Mouse (Mus musculus) 3T3-L1 (cell line): ENCODE data around the gene Tbx10.
"Not testable (repeated sequence)": the region's sequence is repeated elsewhere in the genome, so short reads cannot be mapped to it uniquely, and the experiment has no call there.

Experiments used
- DNase-seq: peaks from one replicate; pipeline ENCODE4 v3.0.0-alpha.2; 2015; ENCODE audit warnings: low read depth, low spot score

Gene Tbx10

DNA sequence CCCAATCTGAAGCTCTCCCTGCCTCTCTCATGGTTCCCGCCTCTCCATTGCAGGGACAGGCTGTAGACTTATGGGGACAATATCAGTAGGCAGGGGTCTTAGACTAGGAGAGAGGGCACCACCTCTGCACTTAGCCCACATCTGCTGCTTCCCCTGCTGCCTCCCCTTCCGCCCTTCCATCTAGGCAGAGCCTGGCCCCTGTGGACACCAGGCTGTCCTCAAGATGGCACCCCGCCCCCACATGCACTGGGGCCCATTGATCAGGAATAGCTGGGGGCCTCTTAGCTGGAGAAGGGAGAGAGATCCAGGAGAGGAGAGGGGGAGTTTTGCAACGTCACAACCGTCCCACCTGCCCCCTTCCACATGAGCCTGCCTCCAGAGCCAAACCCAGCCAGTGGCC lies at the start of gene Tbx10:
Gene Tbx10, plus strand, starts transcription at position 337 of the 400 bp plus-strand sequence.
- DNase-seq, result no peak

GRCm38 (mm10) chr19:3942986-3943735 lies 49.4 kb upstream of the Tbx10 start:
- DNase-seq, result no peak

DNA sequence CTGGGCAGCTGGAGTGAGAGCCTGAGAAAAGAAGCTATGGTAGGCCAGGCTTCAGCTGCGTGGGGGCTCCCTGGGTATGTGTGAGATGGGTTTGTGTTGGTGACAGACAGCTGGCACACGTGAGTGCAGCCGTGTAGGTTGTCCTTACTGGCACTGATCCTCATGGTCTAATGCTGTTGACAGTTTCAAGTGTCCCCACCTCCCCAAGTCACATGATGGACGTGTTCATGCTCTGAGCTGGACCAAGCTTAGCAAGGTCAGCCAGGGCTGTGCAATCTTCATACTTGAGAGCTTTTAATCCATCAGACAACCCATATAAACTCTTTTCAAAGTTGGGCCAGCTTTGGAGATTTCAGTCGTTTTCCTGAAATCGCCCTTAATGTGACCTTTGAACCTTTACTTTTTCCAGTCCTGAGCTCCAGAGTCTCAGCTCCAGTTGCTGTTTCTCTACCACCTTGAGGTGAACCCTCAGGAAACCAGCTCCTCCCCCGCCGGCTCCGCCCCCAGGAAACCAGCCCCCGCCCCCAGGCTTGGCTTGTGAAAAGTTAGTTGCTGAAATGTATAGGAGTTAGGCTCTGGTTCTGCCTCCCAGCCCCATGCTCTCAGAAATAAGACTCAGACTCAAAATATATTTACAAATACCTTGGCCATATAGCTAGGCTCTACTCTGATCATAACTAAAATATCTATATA lies 46.5 kb upstream of the Tbx10 start:
- no peak for DNase-seq

DNA sequence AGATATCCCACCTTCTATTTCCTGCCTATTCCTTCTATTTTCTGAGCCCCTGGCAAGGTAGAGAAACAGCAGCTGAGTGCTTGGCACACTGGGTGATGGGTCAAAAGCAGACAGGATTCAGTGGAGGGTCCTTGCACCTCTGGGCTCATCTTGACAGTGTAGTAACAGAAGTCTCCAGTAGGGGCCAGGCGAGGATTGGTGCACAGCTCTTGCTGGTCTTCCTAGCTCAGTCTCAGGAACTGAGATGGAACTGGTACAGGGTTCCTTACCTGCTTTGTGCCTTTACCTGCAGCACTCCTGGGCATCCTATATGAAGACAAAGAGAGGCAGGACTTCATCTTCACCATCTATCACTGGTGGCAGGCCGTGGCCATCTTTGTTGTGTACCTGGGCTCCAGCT lies 45.8 kb upstream of the Tbx10 start:
- DNase-seq, result peak; percentile 84

DNA sequence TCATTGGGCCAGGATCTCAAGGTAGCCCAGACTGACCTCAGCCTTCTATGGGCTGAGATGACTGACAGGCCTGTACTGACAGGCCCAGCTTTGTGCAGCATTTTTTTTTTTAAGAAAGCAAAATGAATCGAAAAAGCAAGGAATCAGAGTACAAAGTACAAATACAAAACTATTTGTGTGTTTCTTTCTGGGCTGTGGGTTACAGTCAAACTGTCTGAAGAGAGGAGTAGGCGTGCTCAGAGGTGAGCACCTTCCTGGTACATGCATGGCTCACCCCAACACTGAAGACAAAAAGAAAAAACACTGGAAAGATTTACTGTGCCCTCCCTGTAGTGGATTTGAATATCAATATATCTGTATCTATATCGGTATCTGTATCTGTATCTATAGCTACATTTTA lies 44.7 kb upstream of the Tbx10 start:
- no peak for DNase-seq

DNA sequence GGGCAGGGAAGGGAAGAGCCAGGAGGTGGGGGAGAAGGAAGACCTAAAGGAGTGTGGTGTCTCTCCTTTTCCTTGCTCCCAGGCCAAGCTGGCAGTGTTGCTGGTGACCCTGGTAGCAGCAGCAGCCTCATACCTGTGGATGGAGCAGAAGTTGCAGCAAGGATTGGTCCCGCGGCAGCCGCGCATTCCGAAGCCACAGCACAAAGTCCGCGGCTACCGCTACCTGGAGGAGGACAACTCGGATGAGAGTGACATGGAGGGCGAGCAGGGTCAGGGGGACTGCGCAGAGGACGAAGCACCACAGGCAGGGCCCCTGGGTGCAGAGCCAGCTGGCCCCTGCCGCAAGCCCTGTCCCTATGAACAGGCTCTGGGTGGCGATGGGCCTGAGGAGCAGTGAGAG lies 44.0 kb upstream of the Tbx10 start:
- DNase-seq, result no peak

DNA sequence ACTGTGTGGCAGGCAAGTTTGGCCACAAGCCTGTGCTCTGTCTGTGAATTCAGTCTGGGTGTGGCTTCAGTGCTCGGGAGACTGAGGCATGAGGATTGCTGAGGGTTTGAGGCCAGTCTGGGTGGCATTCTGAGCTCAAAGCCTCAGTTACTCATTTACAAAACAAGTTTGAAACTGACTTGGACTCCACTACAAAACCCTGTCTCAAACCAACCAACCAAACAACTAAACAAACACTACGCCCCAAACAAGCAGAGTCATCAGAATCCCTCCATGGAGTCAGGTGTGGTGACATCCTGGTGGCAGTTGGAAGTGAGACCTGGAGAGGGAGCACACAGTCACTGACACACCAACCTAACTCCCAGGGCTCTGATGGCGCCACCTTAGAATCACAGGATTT lies 42.2 kb upstream of the Tbx10 start:
- no peak for DNase-seq

DNA sequence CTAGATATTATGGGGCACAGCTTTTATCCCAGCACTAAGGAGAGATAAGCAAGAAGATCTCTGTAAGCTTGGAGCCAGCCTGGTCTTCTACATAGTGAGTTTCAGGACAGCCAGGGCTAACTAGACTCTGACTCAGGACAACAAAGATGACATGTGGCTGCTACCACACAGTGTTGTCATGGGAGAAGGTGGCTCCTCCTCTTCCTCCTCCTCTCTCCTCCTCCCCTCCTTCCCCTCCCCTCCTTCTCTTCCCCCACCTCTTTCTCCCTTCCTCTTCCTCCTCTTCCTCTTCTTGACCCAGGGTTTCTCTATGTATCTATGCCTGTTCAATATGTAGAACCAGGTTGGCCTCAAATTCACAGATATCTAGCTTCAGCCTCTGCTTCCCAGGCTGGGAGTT lies 41.1 kb upstream of the Tbx10 start:
- no peak for DNase-seq

- DNase-seq, result no peak
Observed at GRCm38 (mm10) chr19:3952099-3952498, 40.5 kb upstream of the Tbx10 start.

- DNase-seq, result no peak
Observed at GRCm38 (mm10) chr19:3955033-3955432, 37.5 kb upstream of the Tbx10 start.

DNA sequence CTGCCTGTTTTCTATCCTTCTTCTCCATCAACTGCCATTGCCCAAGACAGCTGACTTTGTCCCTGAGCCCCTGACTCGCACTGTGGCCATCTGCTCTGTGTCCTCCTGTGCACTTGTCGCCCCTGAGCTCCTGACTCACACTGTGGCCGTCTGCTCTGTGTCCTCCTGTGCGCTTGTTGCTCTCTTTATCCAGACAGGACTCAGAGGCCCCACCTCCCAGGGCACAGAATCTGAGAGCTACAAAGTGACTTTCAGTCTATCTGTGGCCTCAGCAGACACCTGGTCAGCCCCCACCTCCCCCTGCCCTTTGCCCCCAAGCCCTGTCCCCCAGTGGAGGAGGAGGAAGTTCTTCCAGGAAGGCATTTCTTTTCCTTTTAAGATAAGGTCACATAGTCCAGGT lies 36.7 kb upstream of the Tbx10 start:
- DNase-seq, result no peak

DNA sequence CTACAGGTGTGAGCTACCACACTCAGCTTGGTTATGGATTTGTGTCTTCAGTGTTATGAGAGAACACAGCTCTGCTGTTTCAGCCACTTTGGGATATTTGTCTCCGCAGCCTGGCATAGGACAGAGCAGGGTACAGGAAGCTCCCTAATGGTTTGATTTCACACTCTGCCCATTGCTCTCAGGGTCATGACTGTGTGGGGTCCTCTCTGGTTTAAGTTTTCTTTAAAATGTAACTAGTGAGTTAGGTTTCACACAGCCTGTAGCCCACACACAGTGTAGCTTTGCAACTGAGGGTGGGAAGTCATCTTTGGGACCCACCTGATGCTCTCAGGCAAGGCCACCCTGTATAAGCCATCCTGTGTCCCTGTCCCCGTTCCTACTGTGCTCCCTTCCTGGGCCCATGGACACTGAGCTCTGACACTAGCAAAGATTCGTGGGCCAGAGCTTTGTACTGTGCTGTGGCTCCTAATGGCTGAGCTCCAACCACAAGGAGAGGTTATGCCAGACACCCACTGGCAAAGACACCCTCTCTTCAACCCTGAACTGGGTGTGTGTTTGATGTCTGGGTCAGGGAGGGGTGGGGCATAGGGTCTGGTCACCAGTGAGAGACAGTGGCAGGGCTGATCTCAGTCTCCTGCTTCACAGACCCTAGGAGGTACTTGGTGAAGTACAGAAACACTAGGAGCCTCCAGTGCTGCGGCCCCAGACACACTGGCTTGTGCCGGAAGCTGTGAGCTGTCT lies 35.1 kb upstream of the Tbx10 start:
- not testable (repeated sequence) for DNase-seq

DNA sequence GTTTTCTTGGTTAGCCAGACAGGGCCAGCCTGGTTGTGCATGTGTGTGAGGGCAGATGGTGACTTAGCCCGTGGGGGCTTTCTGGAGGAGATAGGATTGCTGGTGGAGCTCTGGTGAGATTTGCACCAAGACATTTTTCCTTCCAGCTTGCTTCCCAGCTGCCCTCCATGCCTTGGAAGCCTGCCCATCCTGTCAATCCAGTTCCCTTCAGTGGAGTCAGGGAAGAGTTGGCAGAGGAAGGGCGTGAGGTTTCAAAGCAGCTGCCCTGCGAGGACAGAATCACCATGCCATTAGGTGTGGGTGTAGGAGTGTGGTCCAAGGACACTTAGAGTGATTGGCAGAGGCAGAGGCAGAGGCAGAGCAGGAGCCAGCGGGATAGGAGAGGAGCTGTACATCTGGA lies 34.1 kb upstream of the Tbx10 start, which contains the start of gene Aldh3b3:
Gene Aldh3b3, plus strand, starts transcription at position 176 of the 400 bp plus-strand sequence.
- no peak for DNase-seq

DNA sequence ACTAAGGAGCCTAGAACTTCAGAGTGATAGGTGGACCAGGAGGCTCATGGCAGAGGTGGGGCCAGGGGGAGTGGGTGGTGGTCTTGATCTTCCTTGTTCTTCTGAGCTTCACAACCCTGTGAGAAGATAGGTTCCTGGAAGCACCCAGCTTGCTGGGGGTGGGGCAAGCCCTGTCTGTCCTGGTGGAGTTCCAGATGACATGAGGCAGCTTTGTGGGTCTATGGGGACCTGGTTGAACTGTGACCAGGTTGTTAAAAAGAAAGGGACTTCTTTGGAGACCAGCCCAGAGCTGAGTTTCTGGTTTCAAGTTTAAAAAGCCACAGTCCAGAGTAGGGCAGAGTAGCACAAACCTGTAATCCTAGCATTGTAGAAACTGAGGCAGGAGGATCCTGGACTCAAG lies 33.5 kb upstream of the Tbx10 start:
- no peak for DNase-seq

- no peak for DNase-seq
Observed at GRCm38 (mm10) chr19:3960211-3960610, 32.3 kb upstream of the Tbx10 start.

DNA sequence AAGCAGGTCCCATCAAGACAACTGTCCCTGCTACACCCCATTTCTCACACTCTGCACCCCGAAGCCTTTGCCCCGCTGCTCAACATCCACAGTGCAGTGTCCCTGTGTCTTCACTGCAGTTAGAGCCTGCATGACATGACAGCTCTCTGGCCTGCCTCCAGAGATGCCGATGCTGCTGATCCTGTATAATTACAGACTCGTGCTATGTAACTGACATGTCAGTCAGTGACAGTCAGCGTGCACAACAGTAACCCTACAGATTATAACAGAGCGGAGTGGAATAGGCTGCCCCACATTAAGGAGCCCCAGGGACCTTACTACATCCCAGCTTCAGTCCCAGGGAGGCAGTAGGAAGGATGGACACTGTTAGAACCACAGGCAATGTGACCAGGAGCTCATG lies 30.7 kb upstream of the Tbx10 start:
- DNase-seq, result not testable (repeated sequence)

- DNase-seq, result peak; percentile 40
Observed at GRCm38 (mm10) chr19:3962469-3962868, 30.1 kb upstream of the Tbx10 start.

- no peak for DNase-seq
Observed at GRCm38 (mm10) chr19:3964030-3964429, 28.5 kb upstream of the Tbx10 start.

- no peak for DNase-seq
Observed at GRCm38 (mm10) chr19:3966330-3967075, 26.0 kb upstream of the Tbx10 start.

GRCm38 (mm10) chr19:3967258-3967657 lies 25.3 kb upstream of the Tbx10 start:
- DNase-seq, result no peak

GRCm38 (mm10) chr19:3972229-3972628 lies 20.3 kb upstream of the Tbx10 start, which contains the start of gene Aldh3b2:
Aldh3b2 (plus strand) TSS chr19:3972328.
- no peak for DNase-seq

- not testable (repeated sequence) for DNase-seq
Observed at GRCm38 (mm10) chr19:3974608-3975007, 17.9 kb upstream of the Tbx10 start.
